Mouse (Mus musculus) erythroblast, embryonic 14.5 days (primary cell): Measurements from ENCODE around the gene Snn. TPM values are rescaled to one million over a fixed set of nuclear protein-coding genes. Genes with fewer than 3 reads are reported as not detected.

Experiments
- H3K27me3 ChIP-seq: 2 replicates; pipeline ENCODE4 v1.6.1; 2012; ENCODE audit warnings: inconsistent platforms; ENCODE audit not compliant: control insufficient read depth
- H3K36me3 ChIP-seq: 2 replicates; pipeline ENCODE4 v1.6.1; 2012; ENCODE audit warnings: mild to moderate bottlenecking, inconsistent platforms; ENCODE audit not compliant: control insufficient read depth
- H3K4me1 ChIP-seq: 2 replicates; pipeline ENCODE4 v1.6.1; 2012; ENCODE audit warnings: inconsistent platforms; ENCODE audit not compliant: control insufficient read depth
- H3K4me3 ChIP-seq: replicated peaks from 2 replicates; pipeline ENCODE3; 2012; ENCODE audit warnings: moderate library complexity, mild to moderate bottlenecking, inconsistent platforms
- H3K9me3 ChIP-seq: 2 replicates; pipeline ENCODE4 v1.6.1; 2012; ENCODE audit warnings: low read length, inconsistent platforms, mixed read lengths; ENCODE audit not compliant: control insufficient read depth
- GATA1 ChIP-seq: IDR thresholded peaks from 2 replicates; pipeline ENCODE4 v1.6.1; 2012; ENCODE audit warnings: low read length, inconsistent platforms, mixed read lengths
- TAL1 ChIP-seq: IDR thresholded peaks from 3 replicates; pipeline ENCODE4 v1.6.1; 2012; ENCODE audit warnings: low read length, inconsistent platforms, mixed read lengths
- polyA plus RNA-seq: library from polyadenylated mRNA; stranded (reverse); fragments of >175 nt; gene quantifications from 2 replicates; pipeline ENCODE4 v1.2.3, GENCODE M21; 2012

The Snn gene
- polyA plus RNA-seq, 1 experiment = 0.04 TPM

GRCm38 (mm10) chr16:11071887-11072286 is 11.1 kb downstream of the Snn start:
- TF ChIP-seq GATA1 (no peak), TAL1 (no peak)
- peaks cover under 1% of the 10 kb centered on the region for H3K4me1 ChIP-seq
- H3K4me3 ChIP-seq = no peak overlapping the region
- H3K27me3 ChIP-seq = peaks cover 28% of the 10 kb centered on the region
- no peaks in the 10 kb centered on the region for H3K9me3 ChIP-seq
- peaks cover 31% of the 10 kb centered on the region for H3K36me3 ChIP-seq

GRCm38 (mm10) chr16:11072454-11072853 is 11.7 kb downstream of the Snn start:
- H3K36me3 ChIP-seq = peaks cover 34% of the 10 kb centered on the region
- no peak overlapping the region for H3K4me3 ChIP-seq
- no peaks in the 10 kb centered on the region for H3K4me1 ChIP-seq
- peaks cover 22% of the 10 kb centered on the region for H3K27me3 ChIP-seq
- H3K9me3 ChIP-seq = no peaks in the 10 kb centered on the region
- TF ChIP-seq GATA1 (no peak), TAL1 (no peak)

- Histone ChIP-seq H3K9me3 (no peaks in the 10 kb centered on the region), H3K36me3 (peaks cover 39% of the 10 kb centered on the region), H3K27me3 (peaks cover 16% of the 10 kb centered on the region), H3K4me1 (no peaks in the 10 kb centered on the region), H3K4me3 (no peak overlapping the region)
- TF ChIP-seq TAL1 (no peak), GATA1 (no peak)
Measured at GRCm38 (mm10) chr16:11073060-11073459, 12.3 kb downstream of the Snn start.

GRCm38 (mm10) chr16:11077601-11078201 is 17.0 kb downstream of the Snn start:
- Histone ChIP-seq H3K9me3 (no peaks in the 10 kb centered on the region), H3K27me3 (no peaks in the 10 kb centered on the region), H3K36me3 (peaks cover 84% of the 10 kb centered on the region), H3K4me1 (peaks cover 2% of the 10 kb centered on the region; the same call in 1 of the 2 replicates), H3K4me3 (no peak overlapping the region)
- TF ChIP-seq GATA1 (no peak), TAL1 (no peak)

GRCm38 (mm10) chr16:11078216-11078869 is 17.6 kb downstream of the Snn start:
- Histone ChIP-seq H3K36me3 (peaks cover 91% of the 10 kb centered on the region), H3K27me3 (no peaks in the 10 kb centered on the region), H3K9me3 (no peaks in the 10 kb centered on the region), H3K4me3 (no peak overlapping the region), H3K4me1 (peaks cover 2% of the 10 kb centered on the region; the same call in 1 of the 2 replicates)
- TF ChIP-seq TAL1 = no peak
- TF ChIP-seq GATA1 = no peak

GRCm38 (mm10) chr16:11084181-11084580 is 23.4 kb downstream of the Snn start:
- Histone ChIP-seq H3K9me3 (no peaks in the 10 kb centered on the region), H3K27me3 (no peaks in the 10 kb centered on the region), H3K36me3 (peaks cover 90% of the 10 kb centered on the region), H3K4me3 (no peak overlapping the region), H3K4me1 (no peaks in the 10 kb centered on the region)
- no peak for TF ChIP-seq TAL1

- Histone ChIP-seq H3K4me1 (no peaks in the 10 kb centered on the region; the same call in 1 of the 2 replicates), H3K4me3 (no peak overlapping the region), H3K36me3 (peaks cover 88% of the 10 kb centered on the region), H3K27me3 (no peaks in the 10 kb centered on the region), H3K9me3 (no peaks in the 10 kb centered on the region)
- TF ChIP-seq GATA1 (no peak), TAL1 (no peak)
Measured at GRCm38 (mm10) chr16:11086299-11086698, 25.6 kb downstream of the Snn start.

GRCm38 (mm10) chr16:11086856-11087588 is 26.3 kb downstream of the Snn start:
- Histone ChIP-seq H3K4me1 (no peaks in the 10 kb centered on the region; the same call in 1 of the 2 replicates), H3K9me3 (no peaks in the 10 kb centered on the region), H3K4me3 (no peak overlapping the region), H3K36me3 (peaks cover 89% of the 10 kb centered on the region), H3K27me3 (no peaks in the 10 kb centered on the region)
- TF ChIP-seq TAL1 = no peak
- TF ChIP-seq GATA1 = no peak
